Mouse (Mus musculus): ENCODE measurements around the gene Pafah1b2.

GRCm38 (mm10) chr9:45963577-45963976 lies 48.9 kb downstream of the Pafah1b2 start:
- TF ChIP-seq CTCF (IDR thresholded peaks at IDR 0.05; ENCODE audit: extremely low read depth, insufficient read length, insufficient replicate concordance, low read depth, low read length) (no peak), POLR2A (IDR thresholded peaks at IDR 0.05; ENCODE audit: low read depth, low read length) (no peak)
